Mouse (Mus musculus): ENCODE results near the gene Gm4201. TPM values are rescaled to one million over a fixed set of nuclear protein-coding genes. Genes with fewer than 3 reads are reported as not detected.
"Not testable (repeated sequence)": the region's sequence is repeated elsewhere in the genome, so short reads cannot be mapped to it uniquely, and the experiment has no call there.

Gene Gm4201
- total RNA-seq (2022) = not detected

DNA sequence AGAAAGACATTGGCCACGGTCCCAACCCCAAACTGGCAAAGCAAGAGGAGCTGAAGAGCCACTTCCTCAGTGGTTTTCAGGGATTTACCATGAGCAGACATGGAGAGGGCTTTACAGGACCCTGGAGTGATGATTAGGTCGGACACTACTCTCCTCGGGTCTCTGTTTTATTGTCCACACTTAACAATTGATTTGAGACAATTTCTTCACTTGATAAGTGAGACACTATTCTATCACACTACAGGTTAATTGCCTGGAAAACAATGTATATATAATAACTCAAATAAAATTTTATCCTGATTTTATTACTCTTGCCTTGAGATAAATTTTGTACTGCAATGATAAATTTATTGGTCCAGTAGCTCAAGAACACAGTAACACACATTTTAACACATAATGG lies at the start of gene Gm4201:
Gene Gm4201, minus strand, starts transcription at position 101 of the 400 bp plus-strand sequence.
- DNase-seq (ENCODE audit: low spot score in 2 of 2) = not testable (repeated sequence)

DNA sequence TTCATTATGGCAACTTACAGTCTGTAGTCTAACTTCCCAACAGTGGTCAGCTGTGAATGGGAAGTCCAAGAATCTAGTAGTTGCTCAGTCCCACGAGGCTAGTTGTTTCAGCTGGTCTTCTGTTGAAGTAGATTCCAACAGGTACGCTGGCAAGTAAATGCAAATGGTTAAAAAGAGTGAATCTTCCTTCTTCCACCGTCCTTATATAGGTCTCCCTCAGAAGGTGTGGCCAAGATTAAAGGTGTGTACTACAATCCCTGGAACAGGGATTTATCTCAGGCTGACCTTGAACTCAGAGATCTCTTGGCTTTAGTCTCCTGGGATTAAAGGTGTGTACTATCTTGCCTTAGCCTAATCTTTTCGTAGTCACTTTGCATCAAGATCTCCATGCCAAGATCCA lies 22.9 kb upstream of the Gm4201 start, which contains the start of gene Gm4565:
Gene Gm4565, minus strand, starts transcription at position 101 of the 400 bp plus-strand sequence.
- not testable (repeated sequence) for DNase-seq (ENCODE audit: low spot score in 2 of 2)

DNA sequence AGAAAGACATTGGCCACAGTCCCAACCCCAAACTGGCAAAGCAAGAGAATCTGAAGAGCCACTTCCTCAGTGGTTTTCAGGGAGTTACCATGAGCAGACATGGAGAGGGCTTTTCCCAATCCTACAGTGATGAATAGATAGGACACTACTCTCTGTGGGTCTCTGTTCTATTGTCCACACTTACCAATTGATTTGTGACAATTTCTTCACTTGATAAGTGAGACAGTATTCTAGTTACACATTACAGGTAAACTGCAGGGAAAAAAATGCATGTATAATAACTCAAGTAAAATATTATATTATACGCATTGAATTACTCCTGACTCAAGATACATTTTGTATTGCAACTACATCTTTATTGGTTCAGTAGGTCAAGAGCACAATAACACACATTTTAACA lies 30.4 kb downstream of the Gm4201 start, which contains the start of gene Gm8677:
Gene Gm8677, minus strand, starts transcription at position 101 of the 400 bp plus-strand sequence.
- DNase-seq (ENCODE audit: low spot score in 2 of 2) = not testable (repeated sequence)

- not testable (repeated sequence) for DNase-seq (ENCODE audit: low spot score in 2 of 2)
Observed at GRCm38 (mm10) chr7:22522667-22523066, 42.5 kb downstream of the Gm4201 start, which contains the start of gene Vmn1r152. Gene Vmn1r152, plus strand, starts transcription at chr7:22522967.

Other genes starting within 250 kb of the Gm4201 start
- not detected for gene Gm4187, start 235.6 kb downstream of the Gm4201 start, total RNA-seq (2022)
- not detected for gene Gm8660, start 194.3 kb downstream of the Gm4201 start, total RNA-seq (2022)
- gene Vmn1r148, start 151.8 kb downstream of the Gm4201 start, total RNA-seq (2022) = not detected
- not detected for gene Vmn1r149, start 127.1 kb downstream of the Gm4201 start, total RNA-seq (2022)
- not detected for gene Gm10665, start 101.3 kb downstream of the Gm4201 start, total RNA-seq (2022)
- gene Vmn1r151, start 65.7 kb downstream of the Gm4201 start, total RNA-seq (2022) = not detected
- not detected for gene Vmn1r152, start 42.4 kb downstream of the Gm4201 start, total RNA-seq (2022)
- not detected for gene Gm8677, start 30.5 kb downstream of the Gm4201 start, total RNA-seq (2022)
- gene Gm4565, start 22.8 kb upstream of the Gm4201 start, total RNA-seq (2022) = not detected
- gene Vmn1r155, start 92.7 kb upstream of the Gm4201 start, total RNA-seq (2022) = not detected
- not detected for gene Gm8693, start 127.0 kb upstream of the Gm4201 start, total RNA-seq (2022)
- not detected for gene Gm4567, start 154.4 kb upstream of the Gm4201 start, total RNA-seq (2022)
- gene Vmn1r157, start 196.4 kb upstream of the Gm4201 start, total RNA-seq (2022) = not detected
- gene Vmn1r158, start 225.4 kb upstream of the Gm4201 start, total RNA-seq (2022) = not detected